Mouse (Mus musculus) hindbrain, embryonic 12.5 days (tissue): ENCODE results near the gene Nsun2. TPM values are rescaled to one million over a fixed set of nuclear protein-coding genes. Genes with fewer than 3 reads are reported as not detected.

ENCODE experiments used
- ATAC-seq: fragments of 200-750 bp; cut with Nextera tagmentation; 2 replicates; pipeline ENCODE4 v1.8.0; 2017; ENCODE audit warnings: moderate TSS enrichment; ENCODE audit not compliant: low FRiP score
- H3K27ac ChIP-seq: fragments of 300-500 bp; sonication (generic); 2 replicates; pipeline ENCODE4 v1.5.1; 2016; ENCODE audit warnings: mild to moderate bottlenecking
- H3K27me3 ChIP-seq: fragments of 300-500 bp; sonication (generic); 2 replicates; pipeline ENCODE4 v1.6.1; 2016; ENCODE audit warnings: mild to moderate bottlenecking
- H3K36me3 ChIP-seq: fragments of 300-500 bp; sonication (generic); 2 replicates; pipeline ENCODE4 v1.6.1; 2016; ENCODE audit warnings: mild to moderate bottlenecking
- H3K4me1 ChIP-seq: fragments of 300-500 bp; sonication (generic); 2 replicates; pipeline ENCODE4 v1.6.1; 2016
- H3K4me2 ChIP-seq: fragments of 300-500 bp; sonication (generic); replicated peaks from 2 replicates; pipeline ENCODE4 v1.6.1; 2016; ENCODE audit warnings: mild to moderate bottlenecking
- H3K4me3 ChIP-seq: fragments of 300-500 bp; sonication (generic); 2 replicates; pipeline ENCODE4 v1.5.1; 2016; ENCODE audit warnings: mild to moderate bottlenecking
- H3K9ac ChIP-seq: fragments of 300-500 bp; sonication (generic); 2 replicates; pipeline ENCODE4 v1.6.1; 2016; ENCODE audit warnings: mild to moderate bottlenecking, moderate library complexity
- H3K9me3 ChIP-seq: fragments of 300-500 bp; sonication (generic); replicated peaks from 2 replicates; pipeline ENCODE4 v1.6.1; 2016; ENCODE audit warnings: mild to moderate bottlenecking
- WGBS: fragments of 180-500 bp; shearing (Covaris S2); methylation state at CpG from one replicate; pipeline ENCODE4 v1.1.7; 2016; 5-methylcytosine and 5-hydroxymethylcytosine counted together
- polyA plus RNA-seq: library from polyadenylated mRNA; unstranded; fragments of >200 nt; fragmentation: Nextera tagmentation; extraction: Ambion mirVana; gene quantifications from 2 replicates; pipeline ENCODE4 v1.2.1, GENCODE M21; 2016

Gene Nsun2
- polyA plus RNA-seq, 1 experiment from 2014 or later = 91.8 TPM

DNA sequence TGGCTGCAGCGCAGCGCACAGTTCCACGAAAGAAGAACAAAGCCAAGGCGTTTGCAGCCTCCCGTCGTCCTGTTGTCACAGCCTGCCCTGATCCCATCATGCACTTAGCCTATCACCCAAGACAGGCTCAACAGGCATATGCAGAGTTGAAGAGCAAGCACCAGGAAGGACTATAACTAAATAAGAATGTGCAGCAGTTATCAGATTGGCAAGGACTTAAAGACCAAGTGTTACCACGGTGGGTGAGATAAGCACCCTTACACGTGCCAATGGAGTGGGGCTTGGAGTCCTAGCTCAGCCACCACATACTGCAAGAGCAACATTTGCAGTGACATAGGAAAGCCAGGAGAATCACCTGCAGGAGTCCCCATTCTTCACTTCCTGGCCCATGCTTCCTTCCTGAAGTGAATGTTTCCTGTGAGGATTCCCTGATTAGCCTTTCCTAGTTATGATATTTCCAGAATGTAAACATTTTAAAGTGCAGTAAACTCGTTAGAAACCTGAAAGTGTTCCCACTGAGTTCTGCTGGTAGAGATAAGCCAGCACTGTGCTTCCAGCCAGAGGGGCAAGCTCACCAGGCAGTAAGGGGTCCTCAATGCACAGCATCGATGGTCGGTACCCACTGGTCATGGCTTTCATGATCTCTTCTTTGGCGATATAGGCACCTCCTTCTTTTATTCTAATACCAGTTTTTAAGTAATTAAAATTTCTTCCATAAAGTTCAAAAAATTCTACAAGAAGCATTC, 27.0 kb upstream of the Nsun2 start:
- Histone ChIP-seq H3K27ac (no peak overlapping the region), H3K4me2 (no peak overlapping the region), H3K4me1 (no peaks in the 10 kb centered on the region), H3K4me3 (no peak overlapping the region), H3K9me3 (no peaks in the 10 kb centered on the region), H3K27me3 (no peaks in the 10 kb centered on the region), H3K9ac (no peak overlapping the region), H3K36me3 (peaks cover 85% of the 10 kb centered on the region)
- ATAC-seq = no peak
- 88% methylated on average over 12 of the region's 12 CpGs for WGBS

DNA sequence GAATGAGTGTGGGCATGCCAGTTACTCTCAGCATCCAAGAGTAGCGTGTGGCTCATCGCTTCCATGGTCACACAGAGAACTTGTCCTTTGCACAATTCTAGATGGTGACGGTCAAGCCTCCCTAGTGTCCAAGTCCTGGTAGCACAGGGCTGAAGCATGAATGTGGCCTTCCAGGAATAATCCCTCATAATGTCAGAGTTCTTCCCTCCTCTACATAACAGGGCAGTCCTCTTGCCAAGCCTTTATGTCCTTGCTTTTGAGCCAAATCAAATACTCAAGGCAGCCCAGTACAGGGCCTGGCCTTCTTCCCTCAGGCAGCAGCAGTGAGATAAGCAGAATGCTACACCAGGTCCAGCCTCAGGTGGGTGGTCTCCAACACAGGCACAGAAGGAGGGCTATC, 25.9 kb upstream of the Nsun2 start:
- 99% methylated on average over 3 of the region's 3 CpGs for WGBS
- no peak overlapping the region for H3K9ac ChIP-seq
- H3K27ac ChIP-seq = no peak overlapping the region

DNA sequence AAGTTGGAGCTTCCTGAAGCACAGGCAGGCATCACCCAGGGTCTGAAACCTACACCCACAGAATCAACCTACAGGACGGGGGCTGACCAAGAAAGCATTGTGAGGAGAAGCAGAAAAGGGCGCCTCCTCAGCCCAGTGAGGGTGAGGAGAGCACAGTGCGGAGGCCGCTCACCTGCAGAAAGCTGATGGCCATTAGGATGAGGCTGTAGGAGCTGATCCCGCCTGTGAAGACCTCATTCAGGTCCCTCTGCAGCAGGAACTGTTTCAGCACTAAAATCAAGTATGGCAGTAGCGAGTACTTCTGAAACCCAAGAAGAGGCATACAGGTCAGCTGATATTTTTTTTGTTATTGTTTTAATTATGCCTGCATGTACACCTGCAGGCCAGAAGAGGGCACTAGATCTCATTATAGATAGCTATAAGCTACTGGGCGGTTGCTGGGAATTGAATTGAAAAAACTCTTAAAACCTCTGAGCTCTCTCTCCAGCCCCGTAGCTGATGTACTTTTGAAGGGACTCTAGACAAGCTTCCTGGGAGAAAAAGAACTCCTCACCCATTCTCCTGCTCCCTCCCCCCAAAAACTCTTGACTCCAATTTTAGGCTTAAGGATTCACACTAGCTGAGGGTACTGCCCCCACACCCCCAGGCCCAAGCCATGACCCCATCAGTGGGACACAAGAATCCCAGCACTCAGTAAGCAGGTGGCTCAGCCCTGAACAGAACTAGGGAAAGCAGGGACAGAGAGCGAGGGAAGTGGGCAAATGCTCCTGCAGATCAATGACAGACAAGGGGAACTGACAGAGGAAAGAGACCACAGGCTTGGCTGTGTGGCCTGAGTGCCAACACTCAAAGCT, 23.9 kb upstream of the Nsun2 start:
- 62% methylated on average over 9 of the region's 9 CpGs for WGBS
- Histone ChIP-seq H3K4me1 (no peaks in the 10 kb centered on the region), H3K9me3 (no peaks in the 10 kb centered on the region), H3K4me3 (no peak overlapping the region), H3K36me3 (peaks cover 71% of the 10 kb centered on the region), H3K27ac (no peak overlapping the region), H3K4me2 (no peak overlapping the region), H3K9ac (no peak overlapping the region), H3K27me3 (no peaks in the 10 kb centered on the region)
- peak; percentile 75 for ATAC-seq

More for the DNA sequence above, 25.9 kb upstream of the Nsun2 start:
- H3K4me2 ChIP-seq = no peak overlapping the region
- no peaks in the 10 kb centered on the region for H3K27me3 ChIP-seq
- no peaks in the 10 kb centered on the region for H3K9me3 ChIP-seq
- ATAC-seq = no peak
- peaks cover 85% of the 10 kb centered on the region for H3K36me3 ChIP-seq
- H3K4me3 ChIP-seq = no peak overlapping the region
- no peaks in the 10 kb centered on the region for H3K4me1 ChIP-seq

DNA sequence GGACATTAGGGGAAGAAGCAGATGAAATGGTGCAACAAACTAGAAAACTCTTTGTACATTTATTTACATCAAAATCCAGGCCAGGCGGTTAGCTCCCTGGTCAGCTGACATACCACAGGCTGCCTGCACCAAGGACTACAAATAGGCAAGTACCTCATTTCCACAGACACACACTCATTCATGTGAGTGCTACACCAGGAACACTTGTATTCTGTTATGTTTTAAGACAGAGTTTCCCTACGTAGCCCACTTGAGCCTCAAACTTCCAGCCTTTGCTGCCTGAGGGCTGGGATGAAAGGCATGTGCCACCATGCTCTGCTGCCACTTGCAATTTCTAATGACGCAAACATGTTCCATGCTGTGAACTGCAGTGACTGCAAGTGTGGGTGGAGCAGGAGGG, 18.5 kb upstream of the Nsun2 start:
- H3K27me3 ChIP-seq = no peaks in the 10 kb centered on the region

DNA sequence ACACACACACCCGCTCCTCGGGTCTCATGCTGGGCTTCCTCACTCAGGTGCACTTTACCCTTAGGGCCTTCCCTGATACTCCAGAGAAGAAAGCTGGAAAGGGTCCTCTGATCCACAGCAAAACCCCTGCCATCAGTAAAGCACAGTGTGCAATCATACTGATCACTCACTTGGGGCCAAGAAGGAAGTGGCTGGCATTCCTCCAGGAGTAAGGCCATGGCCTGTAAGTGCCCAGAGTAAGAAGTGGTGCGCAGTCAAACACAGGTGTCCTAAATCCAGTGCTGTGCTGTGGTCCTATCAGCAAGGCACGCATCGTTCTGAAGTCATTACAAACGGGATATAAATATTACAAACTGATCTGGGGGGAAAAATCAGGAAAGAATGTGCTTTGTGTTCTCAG, 16.1 kb upstream of the Nsun2 start:
- H3K9ac ChIP-seq = no peak overlapping the region
- H3K9me3 ChIP-seq = no peaks in the 10 kb centered on the region
- 90% methylated on average over 6 of the region's 6 CpGs for WGBS
- H3K4me3 ChIP-seq = no peak overlapping the region
- no peak for ATAC-seq
- no peak overlapping the region for H3K27ac ChIP-seq
- no peaks in the 10 kb centered on the region for H3K27me3 ChIP-seq
- H3K4me2 ChIP-seq = no peak overlapping the region
- peaks cover 21% of the 10 kb centered on the region for H3K4me1 ChIP-seq
- peaks cover 11% of the 10 kb centered on the region for H3K36me3 ChIP-seq

More for the DNA sequence above, 18.5 kb upstream of the Nsun2 start:
- Histone ChIP-seq H3K4me2 (no peak overlapping the region), H3K9me3 (no peaks in the 10 kb centered on the region), H3K9ac (no peak overlapping the region), H3K4me3 (no peak overlapping the region), H3K27ac (no peak overlapping the region), H3K36me3 (peaks cover 29% of the 10 kb centered on the region), H3K4me1 (peaks cover 14% of the 10 kb centered on the region; the same call in 1 of the 2 replicates)
- WGBS = 89% methylated on average over 3 of the region's 3 CpGs
- ATAC-seq = no peak

DNA sequence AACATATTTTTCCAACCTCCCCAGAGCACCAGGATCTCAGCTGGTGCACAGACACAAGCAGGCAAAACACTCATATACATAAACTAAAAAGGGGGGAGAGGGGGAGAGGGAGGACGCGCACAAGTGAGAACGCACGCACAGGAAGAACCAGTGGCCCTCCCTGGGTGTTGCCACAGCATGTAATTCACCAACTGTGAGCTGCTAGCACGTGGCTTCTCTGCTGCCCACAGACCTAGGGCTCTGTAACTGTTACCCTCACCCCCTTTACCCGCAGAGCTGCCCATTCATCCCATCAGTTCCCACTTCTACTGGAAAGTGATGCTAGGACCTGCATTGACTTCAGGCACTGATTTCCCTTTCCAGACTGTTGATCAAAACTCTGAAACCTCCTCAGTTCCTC, 14.4 kb upstream of the Nsun2 start:
- Histone ChIP-seq H3K4me3 (no peak overlapping the region), H3K4me2 (no peak overlapping the region), H3K4me1 (peaks cover 38% of the 10 kb centered on the region), H3K27me3 (no peaks in the 10 kb centered on the region), H3K36me3 (0 out of 2 replicates have a peak, but pooled peaks cover 3% of the 10 kb centered on the region), H3K9me3 (no peaks in the 10 kb centered on the region), H3K9ac (no peak overlapping the region), H3K27ac (no peak overlapping the region)
- 66% methylated on average over 6 of the region's 6 CpGs for WGBS
- ATAC-seq = no peak

DNA sequence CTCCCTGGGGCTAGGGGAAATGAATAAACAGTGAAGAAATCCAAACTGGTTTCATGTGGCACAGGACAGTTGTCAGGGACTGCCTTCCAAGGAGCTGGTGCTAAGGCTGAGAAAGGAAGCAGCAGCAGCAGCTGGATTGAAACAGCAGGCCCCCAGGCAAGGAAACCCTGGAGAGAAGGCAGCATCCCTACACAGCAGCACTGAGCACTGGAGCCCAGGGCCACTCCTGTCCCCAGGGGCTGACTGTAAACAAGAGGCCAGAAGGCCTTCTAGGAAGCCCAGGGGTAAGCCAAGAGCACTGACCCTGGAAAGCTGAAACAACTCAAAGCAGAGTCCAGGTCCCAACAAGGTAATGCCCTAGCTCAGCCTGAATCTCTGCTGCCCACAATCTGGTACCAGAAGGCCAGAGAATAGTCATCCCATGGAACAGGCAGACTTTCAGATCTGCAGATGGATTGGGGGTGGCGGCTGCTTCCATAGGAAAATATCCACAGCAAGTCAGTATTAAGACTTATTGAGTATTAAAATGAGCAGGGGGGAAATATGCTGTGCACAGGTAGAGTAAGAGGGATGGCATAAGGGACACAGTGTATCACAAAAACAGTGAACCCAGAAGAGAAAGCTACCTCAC, 11.3 kb upstream of the Nsun2 start:
- ATAC-seq = no peak
- 83% methylated on average over 1 of the region's 1 CpGs for WGBS
- Histone ChIP-seq H3K4me2 (no peak overlapping the region), H3K27ac (no peak overlapping the region), H3K4me1 (peaks cover 65% of the 10 kb centered on the region), H3K9ac (peak overlapping the region; percentile 27; the same call in 1 of the 2 replicates), H3K27me3 (no peaks in the 10 kb centered on the region), H3K4me3 (no peak overlapping the region), H3K36me3 (no peaks in the 10 kb centered on the region), H3K9me3 (no peaks in the 10 kb centered on the region)

DNA sequence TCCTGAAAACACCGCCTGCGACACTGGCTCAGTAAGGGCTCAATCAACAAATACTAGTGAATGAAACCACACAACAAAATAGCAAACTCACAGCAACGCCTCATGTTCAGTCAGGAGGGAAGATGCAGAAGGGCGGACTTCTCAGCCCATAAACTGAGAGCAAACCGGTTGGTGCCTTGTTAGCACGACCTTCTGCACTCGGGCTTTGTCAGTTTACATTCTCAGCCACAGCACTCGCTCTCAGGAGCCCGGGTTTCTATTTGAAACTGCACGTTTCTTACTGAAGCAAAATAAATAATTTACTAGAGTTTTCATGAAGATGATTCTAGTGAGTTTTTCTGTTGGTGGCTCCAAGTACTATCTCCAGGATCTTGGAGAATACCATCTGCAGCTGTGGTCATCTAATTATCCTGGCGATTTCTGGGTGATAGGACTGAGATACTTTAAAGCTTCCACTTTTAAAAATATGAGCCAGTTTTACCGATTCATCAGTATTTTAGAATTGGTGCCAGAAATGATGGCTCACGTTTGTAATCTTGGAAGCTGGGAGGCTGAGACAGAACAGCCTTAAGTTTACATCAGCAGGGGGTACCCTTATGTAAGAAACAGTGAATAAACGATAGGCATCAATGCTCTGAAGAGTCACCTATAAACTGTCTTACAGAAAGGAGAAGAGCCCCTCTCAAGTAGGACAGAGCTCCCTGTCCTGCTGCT, 9.9 kb upstream of the Nsun2 start:
- ATAC-seq = no peak
- Histone ChIP-seq H3K27me3 (no peaks in the 10 kb centered on the region), H3K9ac (no peak overlapping the region), H3K9me3 (no peaks in the 10 kb centered on the region), H3K27ac (no peak overlapping the region), H3K4me1 (peaks cover 67% of the 10 kb centered on the region), H3K4me2 (no peak overlapping the region), H3K36me3 (no peaks in the 10 kb centered on the region), H3K4me3 (no peak overlapping the region)
- 69% methylated on average over 14 of the region's 14 CpGs for WGBS

DNA sequence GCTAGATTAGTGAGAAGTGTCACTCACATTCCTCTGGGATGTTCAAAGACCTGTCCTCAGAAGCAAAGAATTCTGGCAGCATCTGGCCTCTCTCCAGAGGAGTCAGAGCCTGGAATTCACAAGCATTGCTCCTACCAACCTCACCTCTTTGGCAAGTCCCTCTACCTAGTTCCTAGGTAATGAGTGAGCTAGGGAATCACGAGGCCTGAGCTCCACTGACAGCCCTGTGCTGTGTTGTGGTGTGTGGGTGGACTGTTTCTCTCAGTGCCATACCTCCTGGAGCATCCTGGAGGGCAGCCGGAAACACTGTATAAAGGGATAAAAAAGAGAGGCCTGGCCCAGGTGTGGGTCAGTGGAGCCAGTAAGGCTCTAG, 9.4 kb upstream of the Nsun2 start:
- 67% methylated on average over 2 of the region's 2 CpGs for WGBS
- H3K9me3 ChIP-seq = no peaks in the 10 kb centered on the region
- H3K36me3 ChIP-seq = no peaks in the 10 kb centered on the region
- H3K27ac ChIP-seq = no peak overlapping the region
- H3K4me1 ChIP-seq = peaks cover 67% of the 10 kb centered on the region
- no peak overlapping the region for H3K4me3 ChIP-seq
- no peak overlapping the region for H3K9ac ChIP-seq
- H3K4me2 ChIP-seq = no peak overlapping the region
- no peaks in the 10 kb centered on the region for H3K27me3 ChIP-seq
- ATAC-seq = no peak

DNA sequence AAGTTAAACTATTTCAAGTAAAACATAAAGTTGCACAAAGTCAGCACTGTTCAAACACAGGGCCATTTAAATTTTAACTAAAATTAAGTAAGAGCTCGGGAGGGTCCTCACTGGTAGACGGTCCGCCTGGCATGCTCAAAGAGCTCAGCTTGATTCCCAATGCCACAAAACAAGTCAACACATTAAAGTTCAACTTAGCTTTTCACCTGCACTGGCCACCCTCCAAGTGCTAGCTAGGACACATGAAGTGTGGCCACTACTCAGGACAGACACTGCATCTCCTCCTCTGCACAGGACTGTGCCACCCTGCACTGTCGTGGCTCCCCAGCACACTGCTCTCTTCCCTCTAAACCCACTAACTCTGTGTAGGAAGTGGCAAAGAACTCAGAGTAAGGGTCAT, 7.7 kb upstream of the Nsun2 start:
- WGBS = 57% methylated on average over 4 of the region's 4 CpGs
- Histone ChIP-seq H3K27ac (no peak overlapping the region), H3K4me3 (no peak overlapping the region), H3K4me2 (no peak overlapping the region), H3K9me3 (no peaks in the 10 kb centered on the region), H3K36me3 (0 out of 2 replicates have a peak, but pooled peaks cover 6% of the 10 kb centered on the region), H3K9ac (peak overlapping the region; percentile 35), H3K4me1 (peaks cover 79% of the 10 kb centered on the region), H3K27me3 (no peaks in the 10 kb centered on the region)
- no peak for ATAC-seq

DNA sequence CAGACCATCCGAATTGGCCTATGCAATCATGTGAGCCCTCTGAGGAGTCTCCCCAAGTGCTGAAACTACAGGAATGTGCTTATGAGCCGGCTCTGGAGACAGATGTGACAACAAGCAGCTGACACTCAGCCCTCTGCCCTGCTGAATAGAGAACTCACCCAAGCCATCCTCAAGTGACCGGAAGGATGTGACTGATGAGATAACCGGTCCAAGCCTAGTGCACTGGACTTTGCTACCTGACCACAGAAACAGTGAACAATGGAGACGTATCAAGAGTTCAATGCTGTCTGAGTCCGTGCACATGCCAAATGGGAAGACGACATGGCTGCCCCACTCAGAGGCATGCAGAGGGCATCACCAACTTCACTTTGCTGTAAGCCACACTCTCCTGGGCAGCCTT, 5.0 kb upstream of the Nsun2 start:
- Histone ChIP-seq H3K9me3 (no peaks in the 10 kb centered on the region), H3K4me2 (0 out of 2 replicates have a peak overlapping the region, but pooled peaks have one; percentile 6), H3K36me3 (0 out of 2 replicates have a peak, but pooled peaks cover 6% of the 10 kb centered on the region), H3K9ac (no peak overlapping the region), H3K27ac (no peak overlapping the region), H3K27me3 (no peaks in the 10 kb centered on the region), H3K4me1 (peaks cover 81% of the 10 kb centered on the region), H3K4me3 (no peak overlapping the region)
- WGBS = 80% methylated on average over 7 of the region's 7 CpGs
- ATAC-seq = no peak

DNA sequence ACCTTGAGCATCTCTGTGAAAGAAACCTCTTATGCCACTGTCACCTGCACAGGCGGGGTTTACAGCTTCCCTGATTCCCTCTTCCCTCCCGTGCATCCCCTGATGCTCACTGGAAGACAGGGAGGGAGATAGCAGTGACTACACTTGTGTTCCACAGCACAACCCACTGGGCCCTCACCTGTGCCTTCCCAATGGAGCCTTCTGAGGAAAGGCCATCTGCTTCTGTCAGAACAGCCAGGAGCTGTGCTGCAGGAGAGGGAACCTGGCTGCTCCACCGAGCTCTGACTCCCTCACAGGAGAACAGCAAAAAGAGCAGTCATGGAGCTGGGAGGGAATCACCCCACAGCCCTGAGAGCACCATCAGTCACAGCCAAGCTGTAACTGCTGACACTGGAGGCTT, 3.4 kb upstream of the Nsun2 start:
- Histone ChIP-seq H3K4me3 (no peak overlapping the region), H3K4me1 (peaks cover 67% of the 10 kb centered on the region)
- 80% methylated on average over 3 of the region's 3 CpGs for WGBS

More for the DNA sequence above, 3.4 kb upstream of the Nsun2 start:
- ATAC-seq = no peak
- H3K9me3 ChIP-seq = no peaks in the 10 kb centered on the region
- H3K27ac ChIP-seq = no peak overlapping the region
- peak overlapping the region; percentile 97; the same call in 1 of the 2 replicates for H3K9ac ChIP-seq
- no peaks in the 10 kb centered on the region for H3K27me3 ChIP-seq
- 0 out of 2 replicates have a peak, but pooled peaks cover 6% of the 10 kb centered on the region for H3K36me3 ChIP-seq
- H3K4me2 ChIP-seq = peak overlapping the region; percentile 94; the same call in 1 of the 2 replicates
